Mouse (Mus musculus) heart, postnatal 0 days (tissue): Measurements from ENCODE around the gene Tuba1a. TPM values are rescaled to one million over a fixed set of nuclear protein-coding genes. Genes with fewer than 3 reads are reported as not detected.
A peak's percentile ranks its signal among the peaks of the same experiment; 100 is the strongest.

ENCODE experiments used
- ATAC-seq: fragments of 200-750 bp; cut with Nextera tagmentation; 2 replicates; pipeline ENCODE4 v1.8.0; 2017; ENCODE audit warnings: low read depth, moderate number of reproducible peaks, moderate library complexity; ENCODE audit not compliant: insufficient read depth
- DNase-seq: peaks from one replicate; pipeline ENCODE4 v3.0.0-alpha.2; 2016; ENCODE audit warnings: low spot score
- H3K27ac ChIP-seq: fragments of 300-500 bp; sonication (generic); 2 replicates; pipeline ENCODE4 v1.5.1; 2014; ENCODE audit warnings: low read depth, mild to moderate bottlenecking
- H3K27me3 ChIP-seq: fragments of 300-500 bp; sonication (generic); 2 replicates; pipeline ENCODE4 v1.6.1; 2014; ENCODE audit warnings: low read length, mixed read lengths; ENCODE audit not compliant: control insufficient read depth, insufficient read depth
- H3K36me3 ChIP-seq: fragments of 300-500 bp; sonication (generic); replicated peaks from 2 replicates; pipeline ENCODE4 v1.6.1; 2014; ENCODE audit warnings: low read length, mixed read lengths; ENCODE audit not compliant: control insufficient read depth, insufficient read depth
- H3K4me1 ChIP-seq: fragments of 300-500 bp; sonication (generic); 2 replicates; pipeline ENCODE4 v1.6.1; 2014; ENCODE audit warnings: antibody characterized with exemption; ENCODE audit not compliant: control insufficient read depth, insufficient read depth
- H3K4me2 ChIP-seq: fragments of 300-500 bp; sonication (generic); 2 replicates; pipeline ENCODE4 v1.6.1; 2014; ENCODE audit warnings: low read depth, mild to moderate bottlenecking, low read length, moderate library complexity
- H3K4me3 ChIP-seq: fragments of 300-500 bp; sonication (generic); 2 replicates; pipeline ENCODE4 v1.5.1; 2014; ENCODE audit warnings: low read depth, low read length
- H3K9ac ChIP-seq: fragments of 300-500 bp; sonication (generic); replicated peaks from 2 replicates; pipeline ENCODE4 v1.6.1; 2014; ENCODE audit warnings: low read depth, low read length, mixed read lengths
- H3K9me3 ChIP-seq: fragments of 300-500 bp; sonication (generic); replicated peaks from 2 replicates; pipeline ENCODE4 v1.6.1; 2016; ENCODE audit warnings: low read length; ENCODE audit not compliant: control insufficient read depth
- CTCF ChIP-seq: IDR thresholded peaks from 2 replicates; pipeline ENCODE4 v1.5.1; 2016; ENCODE audit warnings: antibody characterized with exemption, control low read depth, low read depth
- EP300 ChIP-seq: IDR thresholded peaks from 2 replicates; pipeline ENCODE4 v1.6.1; 2016; ENCODE audit warnings: antibody characterized with exemption, low read depth
- WGBS: fragments of 180-500 bp; shearing (Covaris S2); extraction: QIAGEN DNeasy Blood & Tissue Kit; methylation state at CpG from one replicate; pipeline ENCODE4 v1.1.7; 2014; 5-methylcytosine and 5-hydroxymethylcytosine counted together
- polyA plus RNA-seq: library from polyadenylated mRNA; unstranded; fragments of >200 nt; fragmentation: Nextera tagmentation; extraction: Ambion mirVana; gene quantifications from 2 replicates; pipeline ENCODE4 v1.2.1, GENCODE M21; 2015
- total RNA-seq: library from RNA; depleted of rRNA; stranded (reverse); fragments of >200 nt; gene quantifications from 2 replicates; pipeline ENCODE4 v1.2.3, GENCODE M21; 2014; ENCODE audit warnings: low replicate concordance

Tuba1a gene
- total and polyA plus RNA-seq, 2 experiments from 2014 or later: 408 to 1,016 TPM

GRCm38 (mm10) chr15:98983431-98984081 is 30.1 kb upstream of the Tuba1a start:
- TF ChIP-seq EP300 (no peak), CTCF (no peak)
- WGBS: 35% methylated on average over 16 of the region's 16 CpGs
- Histone ChIP-seq H3K4me1 (peaks cover 19% of the 10 kb centered on the region), H3K27ac (peak overlapping the region; percentile 67), H3K4me2 (peak overlapping the region; percentile 37), H3K27me3 (no peaks in the 10 kb centered on the region), H3K36me3 (no peaks in the 10 kb centered on the region), H3K4me3 (peak overlapping the region; percentile 3; the same call in 1 of the 2 replicates), H3K9me3 (no peaks in the 10 kb centered on the region), H3K9ac (no peak overlapping the region)
- ATAC-seq: no peak
- no peak for DNase-seq

- no peak for ATAC-seq
- H3K36me3 ChIP-seq: no peaks in the 10 kb centered on the region
- H3K4me2 ChIP-seq: no peak overlapping the region
- 75% methylated on average over 6 of the region's 6 CpGs for WGBS
- TF ChIP-seq EP300: no peak
- no peak for TF ChIP-seq CTCF
- H3K4me3 ChIP-seq: no peak overlapping the region
- DNase-seq: no peak
- H3K9ac ChIP-seq: no peak overlapping the region
- H3K27me3 ChIP-seq: no peaks in the 10 kb centered on the region
- no peak overlapping the region for H3K27ac ChIP-seq
- peaks cover 16% of the 10 kb centered on the region for H3K4me1 ChIP-seq
- H3K9me3 ChIP-seq: no peaks in the 10 kb centered on the region
Observed at GRCm38 (mm10) chr15:98982100-98982499, 28.6 kb upstream of the Tuba1a start.

- TF ChIP-seq CTCF: no peak
- TF ChIP-seq EP300: no peak
- no peak for ATAC-seq
- 73% methylated on average over 7 of the region's 7 CpGs for WGBS
Observed at GRCm38 (mm10) chr15:98980012-98980614, 26.6 kb upstream of the Tuba1a start.

GRCm38 (mm10) chr15:98978409-98979172 is 25.1 kb upstream of the Tuba1a start:
- peaks cover 10% of the 10 kb centered on the region for H3K4me1 ChIP-seq
- no peak for TF ChIP-seq CTCF
- no peak for TF ChIP-seq EP300
- no peak for DNase-seq
- 80% methylated on average over 20 of the region's 20 CpGs for WGBS
- H3K27me3 ChIP-seq: no peaks in the 10 kb centered on the region
- H3K36me3 ChIP-seq: no peaks in the 10 kb centered on the region
- no peak overlapping the region for H3K4me2 ChIP-seq
- H3K4me3 ChIP-seq: no peak overlapping the region
- peak overlapping the region; percentile 76; the same call in 1 of the 2 replicates for H3K27ac ChIP-seq
- H3K9ac ChIP-seq: no peak overlapping the region
- no peaks in the 10 kb centered on the region for H3K9me3 ChIP-seq
- no peak for ATAC-seq

More at GRCm38 (mm10) chr15:98980012-98980614, 26.6 kb upstream of the Tuba1a start:
- no peak for DNase-seq
- no peaks in the 10 kb centered on the region for H3K9me3 ChIP-seq
- H3K4me1 ChIP-seq: peaks cover 16% of the 10 kb centered on the region
- no peak overlapping the region for H3K4me3 ChIP-seq
- no peak overlapping the region for H3K27ac ChIP-seq
- no peaks in the 10 kb centered on the region for H3K36me3 ChIP-seq
- no peak overlapping the region for H3K4me2 ChIP-seq
- H3K27me3 ChIP-seq: no peaks in the 10 kb centered on the region
- H3K9ac ChIP-seq: no peak overlapping the region

- 48% methylated on average over 14 of the region's 14 CpGs for WGBS
- H3K4me2 ChIP-seq: peak overlapping the region; percentile 14; the same call in 1 of the 2 replicates
- H3K4me1 ChIP-seq: peaks cover 7% of the 10 kb centered on the region
- H3K27me3 ChIP-seq: no peaks in the 10 kb centered on the region
- H3K27ac ChIP-seq: peak overlapping the region; percentile 76
- DNase-seq: peak; percentile 55
- peak overlapping the region; percentile 45 for H3K9ac ChIP-seq
- TF ChIP-seq CTCF: no peak
- TF ChIP-seq EP300: 0 out of 2 replicates have a peak, but pooled peaks have one; percentile 2
- no peak; the same call in 1 of the 2 replicates for ATAC-seq
- no peaks in the 10 kb centered on the region for H3K36me3 ChIP-seq
- H3K9me3 ChIP-seq: no peaks in the 10 kb centered on the region
- no peak overlapping the region for H3K4me3 ChIP-seq
Observed at GRCm38 (mm10) chr15:98977759-98978408, 24.4 kb upstream of the Tuba1a start.
